Mouse (Mus musculus): Measurements from ENCODE around the gene Pappa. TPM values are rescaled to one million over a fixed set of nuclear protein-coding genes. Genes with fewer than 3 reads are reported as not detected.

The Pappa gene
- polyA plus RNA-seq, 1 experiment, result not detected

DNA sequence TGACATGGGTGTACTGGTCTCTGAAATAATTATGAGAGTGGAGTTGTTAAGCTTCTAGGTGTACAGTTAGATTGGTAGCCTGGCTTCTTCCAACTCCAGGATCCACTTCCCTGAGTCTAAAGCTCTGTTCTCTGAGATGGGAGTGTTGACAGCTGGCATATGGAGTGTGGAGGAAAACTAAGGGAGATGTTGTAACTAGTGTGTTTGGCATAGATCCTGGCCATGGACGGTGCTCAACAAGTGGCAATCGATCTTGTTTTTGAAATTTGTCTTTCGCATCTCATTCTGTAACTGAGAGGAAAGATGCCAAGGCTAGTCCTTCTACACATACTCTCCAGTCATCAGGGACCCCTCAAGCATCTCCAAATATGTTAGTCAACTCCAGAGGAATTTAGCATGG lies 248.8 kb downstream of the Pappa start:
- Histone ChIP-seq H3K4me1 (ENCODE audit: control insufficient read depth, insufficient read depth, low read length) (no peaks in the 10 kb centered on the region), H3K4me3 (ENCODE audit: insufficient read depth, low read depth, low read length) (no peak overlapping the region), H3K27ac (ENCODE audit: insufficient read depth, low read depth, low read length) (no peak overlapping the region)
- TF ChIP-seq POLR2A (IDR thresholded peaks at IDR 0.05; ENCODE audit: insufficient read depth, low read depth, low read length), result no peak
- TF ChIP-seq CTCF (IDR thresholded peaks at IDR 0.05; ENCODE audit: insufficient read depth, low read depth, low read length), result no peak
- 81% methylated on average over 3 of the region's 3 CpGs for WGBS

DNA sequence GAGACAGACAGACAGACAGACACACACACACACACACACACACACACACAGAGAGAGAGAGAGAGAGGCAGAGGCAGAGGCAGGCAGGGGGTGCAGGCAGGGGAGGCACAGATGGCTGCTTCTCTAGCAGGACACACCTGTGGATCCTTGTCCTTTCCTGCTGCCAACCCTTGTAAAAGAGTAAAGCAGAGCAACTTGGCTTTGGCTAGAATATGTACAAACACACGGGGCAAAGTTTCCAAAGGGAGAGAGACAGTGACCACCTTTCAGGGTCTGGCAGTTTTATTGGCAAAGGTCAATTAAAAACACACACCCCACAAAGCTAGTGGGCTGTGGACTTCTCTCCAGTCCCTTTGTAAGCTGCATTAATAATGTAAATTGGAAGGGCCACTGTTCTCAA lies 249.9 kb downstream of the Pappa start:
- Histone ChIP-seq H3K4me1 (ENCODE audit: control insufficient read depth, insufficient read depth, low read length) (no peaks in the 10 kb centered on the region), H3K27ac (ENCODE audit: insufficient read depth, low read depth, low read length) (no peak overlapping the region), H3K4me3 (ENCODE audit: insufficient read depth, low read depth, low read length) (no peak overlapping the region)
- TF ChIP-seq POLR2A (IDR thresholded peaks at IDR 0.05; ENCODE audit: insufficient read depth, low read depth, low read length) (no peak), CTCF (IDR thresholded peaks at IDR 0.05; ENCODE audit: insufficient read depth, low read depth, low read length) (no peak)
- WGBS, result 60% methylated on average over 1 of the region's 1 CpGs

DNA sequence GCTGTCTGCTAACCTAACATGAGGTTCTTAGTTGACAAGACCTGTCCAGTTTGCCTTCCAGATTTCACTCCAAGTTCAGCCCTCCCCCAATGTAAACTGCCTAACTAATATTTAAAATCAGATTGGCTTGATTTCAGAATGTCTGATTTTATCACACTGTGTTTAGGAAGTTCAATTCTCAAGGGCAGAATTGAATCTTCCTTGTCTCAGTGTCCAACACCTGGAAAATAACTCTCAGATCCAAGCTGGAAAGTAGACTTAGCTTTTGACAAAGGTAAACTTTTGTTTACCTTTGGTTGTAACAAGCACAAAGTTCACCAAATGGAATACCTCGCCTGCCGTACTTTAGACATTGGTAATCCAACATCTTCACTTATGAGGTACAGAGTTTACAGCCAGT lies 252.6 kb downstream of the Pappa start:
- WGBS, result 97% methylated on average over 2 of the region's 2 CpGs
- Histone ChIP-seq H3K4me3 (ENCODE audit: insufficient read depth, low read depth, low read length) (no peak overlapping the region), H3K27ac (ENCODE audit: insufficient read depth, low read depth, low read length) (no peak overlapping the region), H3K4me1 (ENCODE audit: control insufficient read depth, insufficient read depth, low read length) (no peaks in the 10 kb centered on the region)
- TF ChIP-seq CTCF (IDR thresholded peaks at IDR 0.05; ENCODE audit: insufficient read depth, low read depth, low read length), result no peak
- no peak for TF ChIP-seq POLR2A (IDR thresholded peaks at IDR 0.05; ENCODE audit: insufficient read depth, low read depth, low read length)

DNA sequence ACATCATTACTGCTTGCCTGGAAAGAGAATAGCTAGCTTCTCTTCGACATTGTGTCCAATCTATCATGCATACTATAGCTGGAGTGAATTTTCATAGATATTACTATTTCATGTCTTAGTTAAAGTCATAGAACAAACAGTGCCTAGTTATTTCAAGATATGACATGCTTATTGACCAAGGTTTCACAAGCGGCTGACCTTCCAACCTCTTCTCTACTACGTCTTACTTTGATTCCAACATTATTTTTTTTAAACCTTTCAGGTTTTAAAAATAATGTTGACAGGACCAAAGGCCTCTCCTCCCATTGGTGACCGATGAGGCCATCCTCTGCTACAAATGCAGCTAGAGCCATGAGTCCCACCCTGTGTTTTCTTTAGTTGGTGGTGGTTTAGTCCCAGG lies 255.5 kb downstream of the Pappa start:
- no peak overlapping the region for H3K4me3 ChIP-seq (ENCODE audit: insufficient read depth, low read depth, low read length)
- 95% methylated on average over 4 of the region's 4 CpGs for WGBS
- TF ChIP-seq POLR2A (IDR thresholded peaks at IDR 0.05; ENCODE audit: insufficient read depth, low read depth, low read length) (no peak), CTCF (IDR thresholded peaks at IDR 0.05; ENCODE audit: insufficient read depth, low read depth, low read length) (no peak)
- H3K4me1 ChIP-seq (ENCODE audit: control insufficient read depth, insufficient read depth, low read length), result no peaks in the 10 kb centered on the region
- H3K27ac ChIP-seq (ENCODE audit: insufficient read depth, low read depth, low read length), result no peak overlapping the region

DNA sequence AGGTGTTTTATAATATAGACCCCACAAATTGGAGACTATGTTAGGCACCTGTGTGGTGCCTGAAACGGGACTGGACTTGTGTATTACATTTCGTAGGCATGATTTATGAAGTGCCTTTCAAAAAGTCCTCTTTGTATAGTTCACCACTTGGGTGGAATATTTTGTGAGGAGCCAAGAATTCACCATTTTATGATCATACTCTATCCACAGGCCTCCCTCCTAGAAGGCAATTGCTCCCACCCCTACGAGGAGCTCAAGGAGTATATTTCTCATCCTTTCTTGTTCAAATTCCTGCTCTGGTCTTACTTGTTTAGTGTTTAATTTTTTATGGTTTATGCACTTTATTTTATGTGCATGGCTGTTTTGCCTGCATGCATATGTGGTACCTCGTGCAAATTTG lies 259.1 kb downstream of the Pappa start:
- WGBS, result 93% methylated on average over 4 of the region's 4 CpGs
- TF ChIP-seq POLR2A (IDR thresholded peaks at IDR 0.05; ENCODE audit: insufficient read depth, low read depth, low read length), result no peak
- TF ChIP-seq CTCF (IDR thresholded peaks at IDR 0.05; ENCODE audit: insufficient read depth, low read depth, low read length), result no peak
- Histone ChIP-seq H3K4me3 (ENCODE audit: insufficient read depth, low read depth, low read length) (no peak overlapping the region), H3K4me1 (ENCODE audit: control insufficient read depth, insufficient read depth, low read length) (no peaks in the 10 kb centered on the region), H3K27ac (ENCODE audit: insufficient read depth, low read depth, low read length) (no peak overlapping the region)

DNA sequence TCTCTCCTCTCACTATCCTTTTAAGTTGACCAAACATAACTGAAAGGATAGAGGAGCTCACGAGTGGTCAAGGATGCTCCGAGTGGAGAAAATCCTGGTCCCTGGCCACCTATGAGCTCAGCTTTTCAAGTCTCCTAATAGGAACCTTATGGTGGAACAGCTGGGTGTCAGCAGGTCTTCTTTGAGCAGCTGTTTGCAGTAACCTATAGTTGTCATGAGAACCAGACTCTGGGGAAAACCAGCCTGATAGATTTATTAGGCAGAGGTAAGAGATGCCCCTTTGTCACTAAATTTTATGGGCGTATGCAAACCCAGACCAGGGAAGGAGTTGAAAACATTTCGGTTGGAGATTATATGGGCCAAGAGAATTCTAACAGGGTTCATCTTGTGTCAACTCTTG lies 267.0 kb downstream of the Pappa start:
- H3K4me3 ChIP-seq (ENCODE audit: insufficient read depth, low read depth, low read length), result no peak overlapping the region
- WGBS, result 86% methylated on average over 4 of the region's 4 CpGs

DNA sequence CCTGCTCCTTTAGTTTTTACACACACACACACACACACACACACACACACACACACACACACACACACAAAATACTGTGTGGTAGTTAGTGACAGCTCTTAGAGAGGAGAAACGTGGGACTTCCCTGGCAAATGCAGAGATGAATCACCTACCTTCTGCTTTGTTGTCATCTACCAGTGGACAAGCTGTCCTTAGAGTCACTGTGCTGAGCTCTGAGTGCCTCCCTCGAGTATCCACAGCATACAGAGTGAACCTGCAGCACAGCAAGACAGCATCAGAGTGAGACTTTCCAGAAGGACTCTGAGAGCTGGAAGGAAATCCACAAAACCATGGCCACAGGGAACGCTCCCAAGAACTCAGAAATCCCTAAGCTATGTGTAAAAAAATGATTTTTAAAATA lies 272.8 kb downstream of the Pappa start:
- no peak overlapping the region for H3K27ac ChIP-seq (ENCODE audit: insufficient read depth, low read depth, low read length)
- 73% methylated on average over 3 of the region's 3 CpGs for WGBS
- no peaks in the 10 kb centered on the region for H3K4me1 ChIP-seq (ENCODE audit: control insufficient read depth, insufficient read depth, low read length)
- no peak overlapping the region for H3K4me3 ChIP-seq (ENCODE audit: insufficient read depth, low read depth, low read length)
- TF ChIP-seq POLR2A (IDR thresholded peaks at IDR 0.05; ENCODE audit: insufficient read depth, low read depth, low read length) (no peak), CTCF (IDR thresholded peaks at IDR 0.05; ENCODE audit: insufficient read depth, low read depth, low read length) (no peak)

More for the DNA sequence above, 267.0 kb downstream of the Pappa start:
- Histone ChIP-seq H3K4me1 (ENCODE audit: control insufficient read depth, insufficient read depth, low read length) (no peaks in the 10 kb centered on the region), H3K27ac (ENCODE audit: insufficient read depth, low read depth, low read length) (no peak overlapping the region)
- no peak for TF ChIP-seq CTCF (IDR thresholded peaks at IDR 0.05; ENCODE audit: insufficient read depth, low read depth, low read length)
- no peak for TF ChIP-seq POLR2A (IDR thresholded peaks at IDR 0.05; ENCODE audit: insufficient read depth, low read depth, low read length)

DNA sequence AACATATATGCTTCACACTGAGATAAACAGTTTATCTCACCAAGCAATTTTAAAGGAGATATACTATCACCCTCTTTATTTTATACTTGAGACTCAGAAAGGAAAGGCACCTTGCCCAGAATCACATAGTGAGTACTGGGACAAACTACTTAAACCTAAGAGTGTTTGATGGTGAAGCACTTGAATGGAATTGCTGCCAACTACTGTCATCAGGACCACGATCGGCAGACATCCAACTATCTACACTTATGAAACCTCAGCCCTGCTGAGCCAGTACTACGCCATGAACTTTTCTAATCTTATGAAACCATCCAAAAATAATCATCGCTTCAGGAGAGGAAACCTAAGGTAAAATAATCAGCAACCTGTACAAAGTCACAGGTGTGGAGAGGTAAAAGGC lies 275.5 kb downstream of the Pappa start:
- H3K27ac ChIP-seq (ENCODE audit: insufficient read depth, low read depth, low read length), result no peak overlapping the region
- no peak overlapping the region for H3K4me3 ChIP-seq (ENCODE audit: insufficient read depth, low read depth, low read length)
- TF ChIP-seq POLR2A (IDR thresholded peaks at IDR 0.05; ENCODE audit: insufficient read depth, low read depth, low read length) (no peak), CTCF (IDR thresholded peaks at IDR 0.05; ENCODE audit: insufficient read depth, low read depth, low read length) (no peak)
- WGBS, result 97% methylated on average over 4 of the region's 4 CpGs
- no peaks in the 10 kb centered on the region for H3K4me1 ChIP-seq (ENCODE audit: control insufficient read depth, insufficient read depth, low read length)

DNA sequence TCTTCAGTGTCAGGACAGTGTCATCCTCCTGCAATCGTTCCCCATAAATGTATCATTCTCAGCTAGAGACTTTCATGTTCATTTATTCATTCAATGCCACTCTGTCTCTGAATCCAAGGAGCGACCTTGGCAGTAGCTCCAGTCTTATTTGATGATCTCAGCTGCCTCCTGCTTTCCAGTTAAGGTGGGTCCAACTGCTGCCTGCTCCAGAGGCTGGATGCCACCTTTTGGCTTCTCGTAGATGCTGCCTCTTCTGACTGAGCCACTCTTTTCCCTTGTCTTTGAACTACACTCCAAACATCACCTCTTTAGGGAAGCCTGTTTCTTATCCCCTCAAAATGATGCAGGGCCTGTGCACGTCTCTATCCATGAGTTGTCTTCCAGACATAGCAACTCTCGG lies 278.3 kb downstream of the Pappa start:
- Histone ChIP-seq H3K4me1 (ENCODE audit: control insufficient read depth, insufficient read depth, low read length) (no peaks in the 10 kb centered on the region), H3K4me3 (ENCODE audit: insufficient read depth, low read depth, low read length) (no peak overlapping the region), H3K27ac (ENCODE audit: insufficient read depth, low read depth, low read length) (no peak overlapping the region)
- 90% methylated on average over 5 of the region's 5 CpGs for WGBS
- TF ChIP-seq POLR2A (IDR thresholded peaks at IDR 0.05; ENCODE audit: insufficient read depth, low read depth, low read length) (no peak), CTCF (IDR thresholded peaks at IDR 0.05; ENCODE audit: insufficient read depth, low read depth, low read length) (no peak)
